In genomic region chr17:53568118-53568517, GRCm38 (mm10) we compare ENCODE assay signal across 8 mouse cellular contexts. TPM values are rescaled to one million over a fixed set of nuclear protein-coding genes. Genes with fewer than 3 reads are reported as not detected.
A peak's percentile ranks its signal among the peaks of the same experiment; 100 is the strongest.
DNase-seq lines count a peak whose midpoint lies in the region; ATAC-seq and TF ChIP-seq lines count a peak whose summit lies in the region.

No protein-coding gene starts in this region.

- no peaks in the 10 kb centered on the region for H3K36me3 ChIP-seq in embryonic facial prominence, embryonic 13.5 days
- H3K36me3 ChIP-seq in liver, embryonic 14.5 days (replicated peaks; ENCODE audit: control insufficient read depth, insufficient read depth, low read depth) = no peaks in the 10 kb centered on the region; the same call in 1 of the 2 replicates
- no peaks in the 10 kb centered on the region for H3K36me3 ChIP-seq in stomach, embryonic 15.5 days

- H3K4me1 ChIP-seq in embryonic facial prominence, embryonic 13.5 days = peaks cover 23% of the 10 kb centered on the region
- H3K4me1 ChIP-seq in liver, embryonic 14.5 days (replicated peaks; ENCODE audit: control insufficient read depth in 2 of 2, insufficient read depth in 2 of 2, low read length in 1 of 2) = peaks cover 22 to 31% of the 10 kb centered on the region in 2 experiments
- peaks cover 15% of the 10 kb centered on the region; the same call in 1 of the 2 replicates for H3K4me1 ChIP-seq in stomach, embryonic 15.5 days

- ATAC-seq in embryonic facial prominence, embryonic 13.5 days (ENCODE audit: insufficient number of reproducible peaks, insufficient read depth, low FRiP score, low TSS enrichment, low read depth) = peak; percentile 77
- ATAC-seq in liver, embryonic 14.5 days (ENCODE audit: insufficient read depth) = peak; percentile 84
- peak; percentile 83 for ATAC-seq in stomach, embryonic 15.5 days (ENCODE audit: insufficient read depth, low FRiP score, low read depth)

- DNase-seq in B cell, adult 2 months = peak; percentile 83 to 85
- DNase-seq in adrenal gland, postnatal 4 days (ENCODE audit: low spot score in 2 of 2) = peak; percentile 46 to 70
- peak; percentile 84 to 85 for DNase-seq in heart, adult 9 months (ENCODE audit: low spot score in 2 of 2)
- DNase-seq in kidney, adult 8-10 months = peak; percentile 71 to 79
- DNase-seq in liver, embryonic 14.5 days (ENCODE audit: low read depth in 3 of 3, low spot score in 3 of 3) = peak; percentile 78 to 81 (median 79)
- DNase-seq in natural killer cell, adult 2 months (ENCODE audit: low spot score in 2 of 2) = peak; percentile 76 to 81

- peak overlapping the region; percentile 96 for H3K4me2 ChIP-seq in embryonic facial prominence, embryonic 13.5 days
- H3K4me2 ChIP-seq in liver, embryonic 14.5 days (ENCODE audit: low read depth) = peak overlapping the region; percentile 83
- H3K4me2 ChIP-seq in stomach, embryonic 15.5 days = peak overlapping the region; percentile 94

- TF ChIP-seq CTCF in liver, embryonic 14.5 days (IDR thresholded peaks at IDR 0.05; ENCODE audit: low read depth) = no peak

- H3K4me3 ChIP-seq in embryonic facial prominence, embryonic 13.5 days = peak overlapping the region; percentile 82
- peak overlapping the region; percentile 80 to 96 for H3K4me3 ChIP-seq in liver, embryonic 14.5 days (ENCODE audit: insufficient read depth in 1 of 2, low read depth in 2 of 2, low read length in 2 of 2)
- H3K4me3 ChIP-seq in stomach, embryonic 15.5 days (replicated peaks) = peak overlapping the region; percentile 88

- H3K9me3 ChIP-seq in embryonic facial prominence, embryonic 13.5 days = no peaks in the 10 kb centered on the region
- H3K9me3 ChIP-seq in liver, embryonic 14.5 days (ENCODE audit: control insufficient read depth, low read length) = no peaks in the 10 kb centered on the region
- no peaks in the 10 kb centered on the region for H3K9me3 ChIP-seq in stomach, embryonic 15.5 days

- H3K9ac ChIP-seq in embryonic facial prominence, embryonic 13.5 days = peak overlapping the region; percentile 91
- peak overlapping the region; percentile 86 for H3K9ac ChIP-seq in liver, embryonic 14.5 days (replicated peaks)
- peak overlapping the region; percentile 73 for H3K9ac ChIP-seq in stomach, embryonic 15.5 days

- H3K27ac ChIP-seq in embryonic facial prominence, embryonic 13.5 days = peak overlapping the region; percentile 85
- H3K27ac ChIP-seq in liver, embryonic 14.5 days = peak overlapping the region; percentile 72
- H3K27ac ChIP-seq in stomach, embryonic 15.5 days = peak overlapping the region; percentile 93

- TF ChIP-seq EP300 in liver, embryonic 14.5 days (IDR thresholded peaks at IDR 0.05; ENCODE audit: low read depth) = no peak

- WGBS in embryonic facial prominence, embryonic 13.5 days = under 1% methylated on average over 15 of the region's 15 CpGs
- 1% methylated on average over 15 of the region's 15 CpGs for whole genome bisulfite sequencing in liver, embryonic 14.5 days (ENCODE audit: insufficient replicate concordance)
- 0% methylated on average over 15 of the region's 15 CpGs for WGBS in stomach, embryonic 15.5 days

- no peaks in the 10 kb centered on the region for H3K27me3 ChIP-seq in embryonic facial prominence, embryonic 13.5 days
- H3K27me3 ChIP-seq in liver, embryonic 14.5 days (ENCODE audit: control insufficient read depth, insufficient read depth, low read length) = no peaks in the 10 kb centered on the region
- H3K27me3 ChIP-seq in stomach, embryonic 15.5 days (replicated peaks) = no peaks in the 10 kb centered on the region

RNA-seq across cellular contexts. Expression of gene Kat2b, which starts 1.5 kb away (rescaled TPM):
- total RNA-seq in adrenal gland, postnatal 4 days (2021) = 10 to 100 TPM; 68.5 to 76.6 TPM
- polyA plus RNA-seq in embryonic facial prominence, embryonic 13.5 days (2015; fragmentation: Nextera tagmentation; extraction: Ambion mirVana) = 3.7 and 5.1 TPM in 2 replicates
- polyA plus RNA-seq in liver, embryonic 14.5 days (2012; rRNA removed) = 4.0 and 6.0 TPM in 2 replicates
- 6.1 and 7.5 TPM in 2 replicates for polyA plus RNA-seq in liver, embryonic 14.5 days (2014; fragmentation: Nextera tagmentation; extraction: Ambion mirVana)
- 4.1 and 5.3 TPM in 2 replicates for polyA plus RNA-seq in stomach, embryonic 15.5 days (2015; fragmentation: Nextera tagmentation; extraction: Ambion mirVana)

RNA-seq across cellular contexts. Expression of gene Pp2d1, which starts 28.9 kb away (rescaled TPM):
- total RNA-seq in adrenal gland, postnatal 4 days (2021) = not detected
- polyA plus RNA-seq in embryonic facial prominence, embryonic 13.5 days (2015; fragmentation: Nextera tagmentation; extraction: Ambion mirVana) = 0.22 and 0.31 TPM in 2 replicates
- not detected in 2 replicates for polyA plus RNA-seq in liver, embryonic 14.5 days (2012; rRNA removed)
- polyA plus RNA-seq in liver, embryonic 14.5 days (2014; fragmentation: Nextera tagmentation; extraction: Ambion mirVana) = 0.09 TPM in 1 of 2 replicates, not detected in the other
- polyA plus RNA-seq in stomach, embryonic 15.5 days (2015; fragmentation: Nextera tagmentation; extraction: Ambion mirVana) = 0.27 and 0.42 TPM in 2 replicates

Comparison
In these comparisons a context has a peak if more than half of its experiments do, and no peak if none do; other contexts are left out.
1. Peak in every context shown above with its lines: DNase-seq, ATAC-seq, H3K4me3 ChIP-seq and H3K27ac ChIP-seq.